Mouse (Mus musculus) midbrain, embryonic 11.5 days (tissue): ENCODE data around the gene Wdr95. TPM values are rescaled to one million over a fixed set of nuclear protein-coding genes. Genes with fewer than 3 reads are reported as not detected.

Experiments
- ATAC-seq: fragments of 200-750 bp; cut with Nextera tagmentation; 2 replicates; pipeline ENCODE4 v1.8.0; 2017; ENCODE audit warnings: moderate TSS enrichment, moderate library complexity; ENCODE audit not compliant: low FRiP score
- DNase-seq: peaks from one replicate; pipeline ENCODE4 v3.0.0; 2015; ENCODE audit warnings: low spot score; ENCODE audit errors: missing footprints
- H3K27ac ChIP-seq: fragments of 300-500 bp; sonication (generic); 2 replicates; pipeline ENCODE4 v1.5.1; 2014; ENCODE audit warnings: low read depth, low read length
- H3K27me3 ChIP-seq: fragments of 300-500 bp; sonication (generic); 2 replicates; pipeline ENCODE4 v1.6.1; 2014; ENCODE audit warnings: mild to moderate bottlenecking, low read length, moderate library complexity, mixed read lengths; ENCODE audit not compliant: control insufficient read depth, insufficient read depth
- H3K36me3 ChIP-seq: fragments of 300-500 bp; sonication (generic); 2 replicates; pipeline ENCODE4 v1.6.1; 2014; ENCODE audit warnings: mild to moderate bottlenecking, low read length, moderate library complexity, mixed read lengths; ENCODE audit not compliant: control insufficient read depth, insufficient read depth
- H3K4me1 ChIP-seq: fragments of 300-500 bp; sonication (generic); 2 replicates; pipeline ENCODE4 v1.6.1; 2014; ENCODE audit warnings: low read length; ENCODE audit not compliant: control insufficient read depth, insufficient read depth
- H3K4me2 ChIP-seq: fragments of 300-500 bp; sonication (generic); 2 replicates; pipeline ENCODE4 v1.6.1; 2014; ENCODE audit warnings: mild to moderate bottlenecking, moderate library complexity
- H3K4me3 ChIP-seq: fragments of 300-500 bp; sonication (generic); 2 replicates; pipeline ENCODE4 v1.5.1; 2014; ENCODE audit warnings: low read depth, low read length
- H3K9ac ChIP-seq: fragments of 300-500 bp; sonication (generic); 2 replicates; pipeline ENCODE4 v1.6.1; 2014; ENCODE audit warnings: low read length
- H3K9me3 ChIP-seq: fragments of 300-500 bp; sonication (generic); 2 replicates; pipeline ENCODE4 v1.6.1; 2016; ENCODE audit warnings: low read length; ENCODE audit not compliant: control insufficient read depth
- WGBS: fragments of 180-500 bp; shearing (Covaris S2); extraction: QIAGEN DNeasy Blood & Tissue Kit; methylation state at CpG from one replicate; pipeline ENCODE4 v1.1.7; 2014; 5-methylcytosine and 5-hydroxymethylcytosine counted together
- polyA plus RNA-seq: library from polyadenylated mRNA; unstranded; fragments of >200 nt; fragmentation: Nextera tagmentation; extraction: Ambion mirVana; gene quantifications from 2 replicates; pipeline ENCODE4 v1.2.1, GENCODE M21; 2014

Gene Wdr95
- polyA plus RNA-seq, 1 experiment from 2014 or later: 0.08 TPM

GRCm38 (mm10) chr5:149597351-149597750 lies 68.9 kb downstream of the Wdr95 start:
- Histone ChIP-seq H3K9me3 (no peaks in the 10 kb centered on the region), H3K9ac (no peak overlapping the region), H3K4me3 (no peak overlapping the region), H3K4me1 (no peaks in the 10 kb centered on the region), H3K27me3 (no peaks in the 10 kb centered on the region), H3K36me3 (no peaks in the 10 kb centered on the region), H3K27ac (no peak overlapping the region), H3K4me2 (no peak overlapping the region)
- DNase-seq (peak; percentile 21), ATAC-seq (no peak)
- 46% methylated on average over 18 of the region's 18 CpGs for WGBS

- H3K4me1 ChIP-seq: no peaks in the 10 kb centered on the region
- no peak overlapping the region for H3K4me3 ChIP-seq
- no peak overlapping the region for H3K27ac ChIP-seq
- H3K4me2 ChIP-seq: no peak overlapping the region
- no peaks in the 10 kb centered on the region for H3K9me3 ChIP-seq
- DNase-seq (peak; percentile 28), ATAC-seq (no peak)
- 91% methylated on average over 3 of the region's 3 CpGs for WGBS
- H3K36me3 ChIP-seq: no peaks in the 10 kb centered on the region
- H3K9ac ChIP-seq: no peak overlapping the region
- H3K27me3 ChIP-seq: no peaks in the 10 kb centered on the region
Measured at GRCm38 (mm10) chr5:149601996-149602395, 73.5 kb downstream of the Wdr95 start.

GRCm38 (mm10) chr5:149603241-149603640 lies 74.8 kb downstream of the Wdr95 start:
- Histone ChIP-seq H3K4me2 (no peak overlapping the region), H3K4me1 (no peaks in the 10 kb centered on the region), H3K36me3 (no peaks in the 10 kb centered on the region), H3K27me3 (no peaks in the 10 kb centered on the region), H3K4me3 (no peak overlapping the region), H3K27ac (no peak overlapping the region), H3K9me3 (no peaks in the 10 kb centered on the region), H3K9ac (no peak overlapping the region)
- 78% methylated on average over 3 of the region's 3 CpGs for WGBS
- DNase-seq: peak; percentile 17
- ATAC-seq: no peak

- Histone ChIP-seq H3K9me3 (no peaks in the 10 kb centered on the region), H3K27ac (no peak overlapping the region), H3K4me2 (no peak overlapping the region), H3K4me3 (no peak overlapping the region), H3K36me3 (no peaks in the 10 kb centered on the region), H3K9ac (no peak overlapping the region), H3K4me1 (no peaks in the 10 kb centered on the region), H3K27me3 (no peaks in the 10 kb centered on the region)
- DNase-seq (no peak), ATAC-seq (no peak)
- WGBS: 87% methylated on average over 8 of the region's 8 CpGs
Measured at GRCm38 (mm10) chr5:149607083-149607720, 78.7 kb downstream of the Wdr95 start.

- Histone ChIP-seq H3K9ac (no peak overlapping the region), H3K4me1 (no peaks in the 10 kb centered on the region), H3K36me3 (peaks cover 6% of the 10 kb centered on the region; the same call in 1 of the 2 replicates), H3K27ac (no peak overlapping the region), H3K4me3 (no peak overlapping the region), H3K27me3 (no peaks in the 10 kb centered on the region), H3K9me3 (no peaks in the 10 kb centered on the region), H3K4me2 (no peak overlapping the region)
- DNase-seq: no peak
- 0 out of 2 replicates have a peak, but pooled peaks have one; percentile 11 for ATAC-seq
- 70% methylated on average over 16 of the region's 16 CpGs for WGBS
Measured at GRCm38 (mm10) chr5:149611476-149612164, 83.1 kb downstream of the Wdr95 start.

- WGBS: 94% methylated on average over 3 of the region's 3 CpGs
- Histone ChIP-seq H3K4me3 (no peak overlapping the region), H3K9me3 (no peaks in the 10 kb centered on the region), H3K4me2 (no peak overlapping the region), H3K9ac (no peak overlapping the region), H3K27ac (no peak overlapping the region), H3K4me1 (no peaks in the 10 kb centered on the region), H3K36me3 (peaks cover 10% of the 10 kb centered on the region; the same call in 1 of the 2 replicates), H3K27me3 (no peaks in the 10 kb centered on the region)
- DNase-seq: no peak
- ATAC-seq: 0 out of 2 replicates have a peak, but pooled peaks have one; percentile 10
Measured at GRCm38 (mm10) chr5:149612165-149612518, 83.7 kb downstream of the Wdr95 start.

GRCm38 (mm10) chr5:149612740-149613139 lies 84.3 kb downstream of the Wdr95 start:
- ATAC-seq (no peak), DNase-seq (no peak)
- no peak overlapping the region for H3K4me2 ChIP-seq
- 83% methylated on average over 10 of the region's 10 CpGs for WGBS
- no peaks in the 10 kb centered on the region for H3K27me3 ChIP-seq
- no peaks in the 10 kb centered on the region for H3K4me1 ChIP-seq
- no peak overlapping the region for H3K9ac ChIP-seq
- no peak overlapping the region for H3K27ac ChIP-seq
- no peaks in the 10 kb centered on the region for H3K9me3 ChIP-seq
- peaks cover 12% of the 10 kb centered on the region; the same call in 1 of the 2 replicates for H3K36me3 ChIP-seq
- H3K4me3 ChIP-seq: no peak overlapping the region

GRCm38 (mm10) chr5:149616138-149616537 lies 87.7 kb downstream of the Wdr95 start:
- no peak for ATAC-seq
- 84% methylated on average over 1 of the region's 1 CpGs for WGBS
- H3K36me3 ChIP-seq: peaks cover 34% of the 10 kb centered on the region

GRCm38 (mm10) chr5:149616817-149617216 lies 88.3 kb downstream of the Wdr95 start:
- Histone ChIP-seq H3K27ac (no peak overlapping the region), H3K4me1 (no peaks in the 10 kb centered on the region), H3K4me2 (no peak overlapping the region), H3K9ac (no peak overlapping the region), H3K36me3 (peaks cover 39% of the 10 kb centered on the region), H3K27me3 (no peaks in the 10 kb centered on the region), H3K4me3 (no peak overlapping the region), H3K9me3 (no peaks in the 10 kb centered on the region)
- no peak for DNase-seq
- no peak for ATAC-seq
- 90% methylated on average over 10 of the region's 10 CpGs for WGBS

More at GRCm38 (mm10) chr5:149616138-149616537, 87.7 kb downstream of the Wdr95 start:
- H3K9me3 ChIP-seq: no peaks in the 10 kb centered on the region
- no peak overlapping the region for H3K4me3 ChIP-seq
- no peak overlapping the region for H3K9ac ChIP-seq
- no peak overlapping the region for H3K27ac ChIP-seq
- H3K4me1 ChIP-seq: no peaks in the 10 kb centered on the region
- no peak for DNase-seq
- no peaks in the 10 kb centered on the region for H3K27me3 ChIP-seq
- no peak overlapping the region for H3K4me2 ChIP-seq
